Mouse (Mus musculus) lung, postnatal 0 days (tissue): ENCODE results near the gene Clk2. TPM values are rescaled to one million over a fixed set of nuclear protein-coding genes. Genes with fewer than 3 reads are reported as not detected.
"Not testable (repeated sequence)": the region's sequence is repeated elsewhere in the genome, so short reads cannot be mapped to it uniquely, and the experiment has no call there.

ENCODE experiments used
- ATAC-seq: fragments of 200-750 bp; cut with Nextera tagmentation; 2 replicates; pipeline ENCODE4 v1.8.0; 2017; ENCODE audit warnings: moderate library complexity
- DNase-seq: peaks from one replicate; pipeline ENCODE4 v3.0.0-alpha.2; 2016; ENCODE audit warnings: low spot score
- H3K27ac ChIP-seq: fragments of 300-500 bp; sonication (generic); 2 replicates; pipeline ENCODE4 v1.5.1; 2014; ENCODE audit warnings: antibody characterized with exemption, mild to moderate bottlenecking, low read length, mixed read lengths
- H3K27me3 ChIP-seq: fragments of 300-500 bp; sonication (generic); replicated peaks from 2 replicates; pipeline ENCODE4 v1.6.1; 2014; ENCODE audit warnings: low read length, mixed read lengths; ENCODE audit not compliant: insufficient read depth
- H3K36me3 ChIP-seq: fragments of 300-500 bp; sonication (generic); 2 replicates; pipeline ENCODE4 v1.6.1; 2014; ENCODE audit warnings: low read length, mixed read lengths; ENCODE audit not compliant: insufficient read depth
- H3K4me1 ChIP-seq: fragments of 300-500 bp; sonication (generic); 2 replicates; pipeline ENCODE4 v1.6.1; 2014; ENCODE audit warnings: antibody characterized with exemption, low read depth, low read length, mixed read lengths; ENCODE audit not compliant: insufficient read depth
- H3K4me2 ChIP-seq: fragments of 300-500 bp; sonication (generic); replicated peaks from 2 replicates; pipeline ENCODE4 v1.6.1; 2014; ENCODE audit warnings: low read depth, mild to moderate bottlenecking, low read length, moderate library complexity, mixed read lengths
- H3K4me3 ChIP-seq: fragments of 300-500 bp; sonication (generic); 2 replicates; pipeline ENCODE4 v1.5.1; 2014; ENCODE audit warnings: low read depth, low read length
- H3K9ac ChIP-seq: fragments of 300-500 bp; sonication (generic); replicated peaks from 2 replicates; pipeline ENCODE4 v1.6.1; 2014; ENCODE audit warnings: low read depth, mild to moderate bottlenecking
- H3K9me3 ChIP-seq: fragments of 300-500 bp; sonication (generic); 2 replicates; pipeline ENCODE4 v1.6.1; 2016; ENCODE audit warnings: low read length, mixed read lengths
- CTCF ChIP-seq: IDR thresholded peaks from 2 replicates; pipeline ENCODE4 v1.5.1; 2016; ENCODE audit warnings: antibody characterized with exemption, mild to moderate bottlenecking
- EP300 ChIP-seq: IDR thresholded peaks from 2 replicates; pipeline ENCODE4 v1.6.1; 2016; ENCODE audit warnings: antibody characterized with exemption, mild to moderate bottlenecking, control low read depth
- WGBS: fragments of 180-500 bp; shearing (Covaris S2); extraction: QIAGEN DNeasy Blood & Tissue Kit; methylation state at CpG from one replicate; pipeline ENCODE4 v1.1.7; 2014; 5-methylcytosine and 5-hydroxymethylcytosine counted together
- polyA plus RNA-seq: library from polyadenylated mRNA; unstranded; fragments of >200 nt; fragmentation: Nextera tagmentation; extraction: Ambion mirVana; gene quantifications from 2 replicates; pipeline ENCODE4 v1.2.1, GENCODE M21; 2015

Gene Clk2
- polyA plus RNA-seq, 1 experiment from 2014 or later: 17.7 TPM

- DNase-seq (no peak), ATAC-seq (no peak)
- Histone ChIP-seq H3K9me3 (no peaks in the 10 kb centered on the region), H3K27ac (no peak overlapping the region), H3K36me3 (no peaks in the 10 kb centered on the region), H3K4me2 (no peak overlapping the region), H3K27me3 (peaks cover 11% of the 10 kb centered on the region; the same call in 1 of the 2 replicates), H3K4me1 (peaks cover 6% of the 10 kb centered on the region), H3K9ac (no peak overlapping the region), H3K4me3 (no peak overlapping the region)
- WGBS: 81% methylated on average over 8 of the region's 8 CpGs
- TF ChIP-seq CTCF (no peak), EP300 (no peak)
Measured at GRCm38 (mm10) chr3:89156951-89157350, 7.6 kb upstream of the Clk2 start.

GRCm38 (mm10) chr3:89158651-89159050 lies 5.9 kb upstream of the Clk2 start:
- Histone ChIP-seq H3K9ac (no peak overlapping the region), H3K27ac (no peak overlapping the region), H3K4me3 (no peak overlapping the region), H3K4me1 (peaks cover 6% of the 10 kb centered on the region), H3K9me3 (no peaks in the 10 kb centered on the region), H3K27me3 (peaks cover 11% of the 10 kb centered on the region; the same call in 1 of the 2 replicates), H3K4me2 (no peak overlapping the region), H3K36me3 (no peaks in the 10 kb centered on the region)
- ATAC-seq (no peak), DNase-seq (no peak)
- TF ChIP-seq CTCF: no peak
- WGBS: 17% methylated on average over 7 of the region's 7 CpGs

- Histone ChIP-seq H3K4me2 (peak overlapping the region; percentile 95), H3K9me3 (no peaks in the 10 kb centered on the region), H3K27ac (no peak overlapping the region), H3K9ac (no peak overlapping the region), H3K4me3 (no peak overlapping the region), H3K4me1 (peaks cover 6% of the 10 kb centered on the region), H3K27me3 (peaks cover 11% of the 10 kb centered on the region; the same call in 1 of the 2 replicates), H3K36me3 (no peaks in the 10 kb centered on the region)
- TF ChIP-seq EP300: no peak
- no peak for TF ChIP-seq CTCF
- ATAC-seq (peak; percentile 46), DNase-seq (peak; percentile 58)
- WGBS: under 1% methylated on average over 13 of the region's 13 CpGs
Measured at GRCm38 (mm10) chr3:89159211-89159610, 5.4 kb upstream of the Clk2 start.

GRCm38 (mm10) chr3:89159616-89160344 lies 4.8 kb upstream of the Clk2 start, which contains the start of gene Hcn3:
TSS of gene Hcn3 (minus strand) at chr3:89160196.
- H3K4me3 ChIP-seq: peak within 1 kb of the TSS; percentile 43
- TF ChIP-seq EP300 (no peak), CTCF (peak; percentile 80)
- DNase-seq: peak; percentile 80

GRCm38 (mm10) chr3:89161207-89161606 lies 3.4 kb upstream of the Clk2 start:
- DNase-seq, H3K36me3 ChIP-seq, ATAC-seq, H3K27ac ChIP-seq, H3K9me3 ChIP-seq, H3K9ac ChIP-seq, H3K4me2 ChIP-seq, H3K4me3 ChIP-seq: not testable (repeated sequence)
- peaks cover 12% of the 10 kb centered on the region for H3K4me1 ChIP-seq
- peaks cover 11% of the 10 kb centered on the region; the same call in 1 of the 2 replicates for H3K27me3 ChIP-seq

More at GRCm38 (mm10) chr3:89159616-89160344, 4.8 kb upstream of the Clk2 start, which contains the start of gene Hcn3:
- Histone ChIP-seq H3K4me2 (peak within 1 kb of the TSS; percentile 95), H3K27ac (no peak within 1 kb of the TSS), H3K4me1 (peaks cover 6% of the 10 kb centered on the region), H3K9me3 (no peaks in the 10 kb centered on the region), H3K36me3 (no peaks in the 10 kb centered on the region), H3K9ac (no peak within 1 kb of the TSS), H3K27me3 (peaks cover 11% of the 10 kb centered on the region; the same call in 1 of the 2 replicates)
- ATAC-seq: peak; percentile 66
- whole genome bisulfite sequencing: under 1% methylated on average over 56 of the region's 66 CpGs

- Histone ChIP-seq H3K9ac (no peak overlapping the region), H3K4me2 (no peak overlapping the region), H3K4me3 (no peak overlapping the region), H3K27ac (no peak overlapping the region), H3K36me3 (no peaks in the 10 kb centered on the region), H3K9me3 (no peaks in the 10 kb centered on the region), H3K4me1 (peaks cover 12% of the 10 kb centered on the region), H3K27me3 (peaks cover 11% of the 10 kb centered on the region; the same call in 1 of the 2 replicates)
- DNase-seq: no peak
- no peak for ATAC-seq
- 60% methylated on average over 4 of the region's 4 CpGs for WGBS
- no peak for TF ChIP-seq EP300
- no peak for TF ChIP-seq CTCF
Measured at GRCm38 (mm10) chr3:89161786-89162185, 2.8 kb upstream of the Clk2 start.
